Mouse (Mus musculus) hindbrain, embryonic 13.5 days (tissue): Measurements from ENCODE around the gene Cenpt. TPM values are rescaled to one million over a fixed set of nuclear protein-coding genes. Genes with fewer than 3 reads are reported as not detected.

Source experiments
- ATAC-seq: fragments of 200-750 bp; cut with Nextera tagmentation; 2 replicates; pipeline ENCODE4 v1.8.0; 2017; ENCODE audit warnings: moderate TSS enrichment; ENCODE audit not compliant: low FRiP score
- H3K27ac ChIP-seq: fragments of 300-500 bp; sonication (generic); 2 replicates; pipeline ENCODE4 v1.5.1; 2015; ENCODE audit warnings: inconsistent platforms, mild to moderate bottlenecking, moderate library complexity
- H3K27me3 ChIP-seq: fragments of 300-500 bp; sonication (generic); 2 replicates; pipeline ENCODE4 v1.6.1; 2015; ENCODE audit warnings: mild to moderate bottlenecking, inconsistent platforms
- H3K36me3 ChIP-seq: fragments of 300-500 bp; sonication (generic); 2 replicates; pipeline ENCODE4 v1.6.1; 2015; ENCODE audit warnings: mild to moderate bottlenecking, inconsistent platforms
- H3K4me1 ChIP-seq: fragments of 300-500 bp; sonication (generic); replicated peaks from 2 replicates; pipeline ENCODE4 v1.6.1; 2015; ENCODE audit warnings: inconsistent platforms
- H3K4me2 ChIP-seq: fragments of 300-500 bp; sonication (generic); 2 replicates; pipeline ENCODE4 v1.6.1; 2015; ENCODE audit warnings: inconsistent platforms, mild to moderate bottlenecking, moderate library complexity
- H3K4me3 ChIP-seq: fragments of 300-500 bp; sonication (generic); 2 replicates; pipeline ENCODE4 v1.5.1; 2015; ENCODE audit warnings: mild to moderate bottlenecking, inconsistent platforms
- H3K9ac ChIP-seq: fragments of 300-500 bp; sonication (generic); 2 replicates; pipeline ENCODE4 v1.6.1; 2015; ENCODE audit warnings: mild to moderate bottlenecking, inconsistent platforms
- H3K9me3 ChIP-seq: fragments of 300-500 bp; sonication (generic); 2 replicates; pipeline ENCODE4 v1.6.1; 2016; ENCODE audit warnings: inconsistent platforms
- WGBS: fragments of 180-500 bp; shearing (Covaris S2); methylation state at CpG from one replicate; pipeline ENCODE4 v1.1.7; 2015; 5-methylcytosine and 5-hydroxymethylcytosine counted together
- polyA plus RNA-seq: library from polyadenylated mRNA; unstranded; fragments of >200 nt; fragmentation: Nextera tagmentation; extraction: Ambion mirVana; gene quantifications from 2 replicates; pipeline ENCODE4 v1.2.1, GENCODE M21; 2015

The Cenpt gene
- polyA plus RNA-seq, 1 experiment from 2014 or later, result 61.1 TPM

GRCm38 (mm10) chr8:105819659-105820058 is 33.4 kb downstream of the Cenpt start:
- H3K9ac ChIP-seq, result no peak overlapping the region
- 88% methylated on average over 3 of the region's 3 CpGs for WGBS
- H3K27ac ChIP-seq, result no peak overlapping the region
- no peaks in the 10 kb centered on the region for H3K9me3 ChIP-seq
- H3K27me3 ChIP-seq, result no peaks in the 10 kb centered on the region
- peaks cover 10% of the 10 kb centered on the region for H3K4me1 ChIP-seq
- no peak overlapping the region for H3K4me3 ChIP-seq
- ATAC-seq, result no peak
- peaks cover 57% of the 10 kb centered on the region for H3K36me3 ChIP-seq
- H3K4me2 ChIP-seq, result no peak overlapping the region

GRCm38 (mm10) chr8:105813241-105813640 is 39.8 kb downstream of the Cenpt start:
- H3K9ac ChIP-seq, result no peak overlapping the region
- H3K9me3 ChIP-seq, result no peaks in the 10 kb centered on the region
- H3K27ac ChIP-seq, result no peak overlapping the region
- peaks cover 18% of the 10 kb centered on the region for H3K4me1 ChIP-seq
- no peak for ATAC-seq
- H3K27me3 ChIP-seq, result no peaks in the 10 kb centered on the region
- no peak overlapping the region for H3K4me3 ChIP-seq
- no peak overlapping the region for H3K4me2 ChIP-seq
- peaks cover 22% of the 10 kb centered on the region for H3K36me3 ChIP-seq
- 98% methylated on average over 6 of the region's 6 CpGs for WGBS

GRCm38 (mm10) chr8:105812511-105812910 is 40.6 kb downstream of the Cenpt start:
- ATAC-seq, result no peak
- 87% methylated on average over 5 of the region's 5 CpGs for WGBS
- no peak overlapping the region for H3K4me3 ChIP-seq

GRCm38 (mm10) chr8:105811543-105811942 is 41.5 kb downstream of the Cenpt start:
- no peak overlapping the region for H3K4me2 ChIP-seq
- H3K4me1 ChIP-seq, result peaks cover 18% of the 10 kb centered on the region
- H3K27me3 ChIP-seq, result no peaks in the 10 kb centered on the region
- H3K27ac ChIP-seq, result no peak overlapping the region
- H3K36me3 ChIP-seq, result peaks cover 15% of the 10 kb centered on the region
- WGBS, result 88% methylated on average over 3 of the region's 3 CpGs
- H3K4me3 ChIP-seq, result no peak overlapping the region
- H3K9me3 ChIP-seq, result no peaks in the 10 kb centered on the region
- ATAC-seq, result no peak
- H3K9ac ChIP-seq, result no peak overlapping the region

More at GRCm38 (mm10) chr8:105812511-105812910, 40.6 kb downstream of the Cenpt start:
- peaks cover 16% of the 10 kb centered on the region for H3K36me3 ChIP-seq
- no peak overlapping the region for H3K27ac ChIP-seq
- H3K4me1 ChIP-seq, result peaks cover 18% of the 10 kb centered on the region
- H3K9ac ChIP-seq, result no peak overlapping the region
- no peaks in the 10 kb centered on the region for H3K9me3 ChIP-seq
- no peaks in the 10 kb centered on the region for H3K27me3 ChIP-seq
- H3K4me2 ChIP-seq, result no peak overlapping the region

GRCm38 (mm10) chr8:105811061-105811460 is 42.0 kb downstream of the Cenpt start:
- no peak overlapping the region for H3K9ac ChIP-seq
- H3K36me3 ChIP-seq, result peaks cover 15% of the 10 kb centered on the region
- ATAC-seq, result no peak
- H3K4me1 ChIP-seq, result peaks cover 18% of the 10 kb centered on the region
- no peak overlapping the region for H3K4me2 ChIP-seq
- WGBS, result 89% methylated on average over 10 of the region's 10 CpGs
- no peak overlapping the region for H3K4me3 ChIP-seq
- no peaks in the 10 kb centered on the region for H3K9me3 ChIP-seq
- no peak overlapping the region for H3K27ac ChIP-seq
- H3K27me3 ChIP-seq, result no peaks in the 10 kb centered on the region

- no peak for ATAC-seq
- Histone ChIP-seq H3K4me2 (no peak overlapping the region), H3K9me3 (no peaks in the 10 kb centered on the region), H3K4me3 (no peak overlapping the region), H3K27me3 (no peaks in the 10 kb centered on the region), H3K36me3 (peaks cover 17% of the 10 kb centered on the region), H3K4me1 (peaks cover 18% of the 10 kb centered on the region), H3K9ac (no peak overlapping the region), H3K27ac (no peak overlapping the region)
- WGBS, result 90% methylated on average over 6 of the region's 6 CpGs
Measured at GRCm38 (mm10) chr8:105810245-105810786, 42.8 kb downstream of the Cenpt start.

- H3K9me3 ChIP-seq, result no peaks in the 10 kb centered on the region
- H3K36me3 ChIP-seq, result peaks cover 30% of the 10 kb centered on the region
- WGBS, result 93% methylated on average over 2 of the region's 2 CpGs
- no peak overlapping the region for H3K4me2 ChIP-seq
- H3K27ac ChIP-seq, result no peak overlapping the region
- peaks cover 18% of the 10 kb centered on the region for H3K4me1 ChIP-seq
- no peaks in the 10 kb centered on the region for H3K27me3 ChIP-seq
- H3K4me3 ChIP-seq, result no peak overlapping the region
- ATAC-seq, result no peak
- no peak overlapping the region for H3K9ac ChIP-seq
Measured at GRCm38 (mm10) chr8:105808480-105808879, 44.6 kb downstream of the Cenpt start.

- Histone ChIP-seq H3K4me2 (no peak overlapping the region), H3K27ac (no peak overlapping the region)
- 92% methylated on average over 5 of the region's 5 CpGs for WGBS
Measured at GRCm38 (mm10) chr8:105807766-105808165, 45.3 kb downstream of the Cenpt start.

GRCm38 (mm10) chr8:105805964-105806363 is 47.1 kb downstream of the Cenpt start:
- Histone ChIP-seq H3K27ac (no peak overlapping the region), H3K4me2 (no peak overlapping the region), H3K4me1 (peaks cover 8% of the 10 kb centered on the region; the same call in 1 of the 2 replicates), H3K36me3 (peaks cover 21% of the 10 kb centered on the region), H3K9me3 (no peaks in the 10 kb centered on the region), H3K4me3 (no peak overlapping the region), H3K9ac (no peak overlapping the region), H3K27me3 (no peaks in the 10 kb centered on the region)
- no peak for ATAC-seq
- WGBS, result 91% methylated on average over 1 of the region's 1 CpGs

More at GRCm38 (mm10) chr8:105807766-105808165, 45.3 kb downstream of the Cenpt start:
- no peak for ATAC-seq
- H3K36me3 ChIP-seq, result peaks cover 30% of the 10 kb centered on the region
- peaks cover 18% of the 10 kb centered on the region for H3K4me1 ChIP-seq
- no peak overlapping the region for H3K9ac ChIP-seq
- H3K4me3 ChIP-seq, result no peak overlapping the region
- no peaks in the 10 kb centered on the region for H3K27me3 ChIP-seq
- no peaks in the 10 kb centered on the region for H3K9me3 ChIP-seq

- Histone ChIP-seq H3K4me3 (no peak overlapping the region), H3K9ac (0 out of 2 replicates have a peak overlapping the region, but pooled peaks have one; percentile 13), H3K4me1 (peaks cover 2% of the 10 kb centered on the region; the same call in 1 of the 2 replicates), H3K4me2 (no peak overlapping the region), H3K36me3 (peaks cover 19% of the 10 kb centered on the region), H3K9me3 (no peaks in the 10 kb centered on the region), H3K27me3 (no peaks in the 10 kb centered on the region), H3K27ac (peak overlapping the region; percentile 30; the same call in 1 of the 2 replicates)
- ATAC-seq, result no peak
- WGBS, result 68% methylated on average over 3 of the region's 3 CpGs
Measured at GRCm38 (mm10) chr8:105805346-105805745, 47.7 kb downstream of the Cenpt start.

- peaks cover 19% of the 10 kb centered on the region for H3K36me3 ChIP-seq
- no peak overlapping the region for H3K4me3 ChIP-seq
- no peak overlapping the region for H3K27ac ChIP-seq
- WGBS, result 96% methylated on average over 7 of the region's 7 CpGs
- no peaks in the 10 kb centered on the region for H3K4me1 ChIP-seq
- no peak overlapping the region for H3K9ac ChIP-seq
- H3K27me3 ChIP-seq, result no peaks in the 10 kb centered on the region
- ATAC-seq, result no peak
- H3K4me2 ChIP-seq, result no peak overlapping the region
- no peaks in the 10 kb centered on the region for H3K9me3 ChIP-seq
Measured at GRCm38 (mm10) chr8:105804797-105805196, 48.3 kb downstream of the Cenpt start.

GRCm38 (mm10) chr8:105801153-105801904 is 51.7 kb downstream of the Cenpt start:
- H3K4me1 ChIP-seq, result peaks cover 14% of the 10 kb centered on the region
- H3K27me3 ChIP-seq, result no peaks in the 10 kb centered on the region
- H3K9me3 ChIP-seq, result no peaks in the 10 kb centered on the region
- no peak for ATAC-seq
- no peak overlapping the region for H3K9ac ChIP-seq
- H3K27ac ChIP-seq, result no peak overlapping the region
- 90% methylated on average over 6 of the region's 6 CpGs for WGBS
- no peak overlapping the region for H3K4me2 ChIP-seq
- H3K36me3 ChIP-seq, result peaks cover 20% of the 10 kb centered on the region
- no peak overlapping the region for H3K4me3 ChIP-seq
